Mouse (Mus musculus) frontal cortex, postnatal 25 days (tissue): ENCODE measurements around the gene Gpsm3.

ENCODE experiments used
- DNase-seq, 2 experiments: peaks; one replicate each; pipeline ENCODE4 v3.0.0; 2022; ENCODE audit warnings: low spot score in 2 of 2

Gpsm3 gene

GRCm38 (mm10) chr17:34629796-34630603 lies 40.4 kb downstream of the Gpsm3 start:
- DNase-seq: no peak

DNA sequence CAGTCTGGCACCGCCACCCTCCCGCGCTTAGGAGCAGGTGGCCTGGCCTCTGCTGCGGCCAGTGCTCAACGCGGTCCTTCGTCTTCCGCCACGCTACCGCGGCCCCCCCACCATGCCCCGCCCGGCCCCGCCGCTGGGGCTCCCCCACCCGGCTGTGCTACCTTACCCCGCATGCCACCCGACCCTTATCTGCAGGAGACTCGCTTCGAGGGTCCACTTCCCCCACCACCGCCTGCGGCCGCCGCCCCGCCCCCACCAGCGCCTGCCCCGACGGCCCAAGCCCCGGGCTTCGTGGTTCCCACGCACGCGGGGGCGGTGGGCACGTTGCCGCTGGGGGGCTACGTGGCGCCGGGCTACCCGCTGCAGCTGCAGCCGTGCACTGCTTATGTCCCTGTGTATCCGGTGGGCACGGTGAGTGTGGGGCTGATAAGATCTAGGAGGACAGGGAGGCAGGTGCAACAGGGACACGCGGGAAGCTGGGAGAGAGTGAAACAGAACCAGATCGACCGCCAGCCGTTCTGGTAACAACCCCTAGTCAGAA lies 41.2 kb downstream of the Gpsm3 start:
- no peak for DNase-seq

DNA sequence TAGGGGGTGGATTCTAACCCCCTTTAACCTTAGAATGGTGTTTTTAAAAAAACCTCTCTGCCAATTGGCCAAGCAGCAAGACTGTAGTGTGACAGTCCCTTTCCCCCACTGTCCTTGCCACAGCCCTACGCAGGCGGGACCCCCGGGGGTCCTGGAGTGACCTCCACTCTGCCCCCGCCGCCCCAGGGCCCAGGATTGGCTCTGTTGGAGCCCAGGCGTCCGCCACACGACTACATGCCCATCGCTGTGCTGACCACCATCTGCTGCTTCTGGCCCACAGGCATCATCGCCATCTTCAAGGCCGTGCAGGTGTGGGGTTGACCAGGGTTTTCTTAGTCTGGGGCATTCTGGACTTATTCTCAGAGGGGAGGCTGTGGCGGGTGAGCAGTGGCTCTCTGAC lies 42.0 kb downstream of the Gpsm3 start:
- DNase-seq: no peak

DNA sequence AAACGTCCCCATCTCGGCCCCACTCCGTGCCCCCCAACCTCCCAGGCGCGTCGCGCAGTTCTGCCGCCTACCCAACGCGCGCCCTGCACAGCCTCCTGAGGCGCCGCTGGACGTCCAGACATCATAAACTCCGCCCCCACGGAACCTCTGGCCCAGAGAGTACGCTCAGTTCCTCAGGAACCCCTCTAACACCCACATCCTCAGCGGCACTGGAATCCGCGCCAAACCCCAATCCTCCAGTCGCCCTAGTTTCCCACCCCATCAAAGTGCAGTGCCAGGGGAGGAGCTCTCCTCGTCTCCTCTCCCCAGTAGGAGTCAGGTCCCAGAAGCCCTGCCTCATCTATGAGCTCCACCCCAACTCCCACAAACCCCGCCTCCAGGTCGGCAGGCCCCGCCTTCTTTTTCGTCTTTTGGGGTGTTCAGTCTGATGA lies 42.7 kb downstream of the Gpsm3 start:
- DNase-seq: peak; percentile 66 to 77

DNA sequence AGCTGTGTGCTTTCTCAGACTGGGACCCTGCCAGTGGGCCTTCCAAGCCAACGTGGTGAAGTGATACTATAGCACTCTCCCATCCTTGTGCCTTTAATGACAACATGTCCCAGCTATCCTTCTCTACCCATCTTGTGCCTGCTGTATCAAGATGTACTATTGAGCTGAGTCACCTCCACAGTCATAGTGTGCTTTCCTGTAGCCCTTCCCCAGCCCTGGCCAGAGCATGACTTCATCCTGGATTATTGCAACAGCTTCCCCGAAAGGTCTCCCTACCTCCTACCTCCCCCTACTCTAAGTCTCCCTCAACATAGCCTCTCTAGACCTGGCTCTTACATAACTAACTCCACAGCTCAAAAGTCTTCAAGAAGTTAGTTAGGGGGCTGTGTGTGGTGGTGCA lies 46.1 kb downstream of the Gpsm3 start:
- no peak for DNase-seq

DNA sequence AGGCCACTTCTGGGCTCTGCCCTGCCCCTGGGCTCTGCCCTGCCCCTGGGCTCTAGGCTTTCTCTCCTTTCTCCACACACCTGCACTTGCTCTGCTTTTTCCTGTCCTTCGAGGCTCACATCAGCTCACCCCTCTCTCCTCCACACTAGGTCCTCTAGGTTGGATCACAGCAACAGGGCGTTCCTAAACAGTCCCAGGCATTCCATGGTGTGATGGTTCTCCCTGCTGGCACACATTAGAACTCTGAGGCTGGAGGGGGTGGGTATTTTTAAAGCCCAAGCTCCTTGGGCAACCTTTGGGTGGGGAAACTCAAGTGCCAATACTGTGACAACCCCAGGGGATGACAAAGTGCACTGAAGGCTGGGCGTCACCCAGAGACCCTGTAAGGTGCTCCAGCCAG lies 47.9 kb downstream of the Gpsm3 start:
- no peak for DNase-seq

DNA sequence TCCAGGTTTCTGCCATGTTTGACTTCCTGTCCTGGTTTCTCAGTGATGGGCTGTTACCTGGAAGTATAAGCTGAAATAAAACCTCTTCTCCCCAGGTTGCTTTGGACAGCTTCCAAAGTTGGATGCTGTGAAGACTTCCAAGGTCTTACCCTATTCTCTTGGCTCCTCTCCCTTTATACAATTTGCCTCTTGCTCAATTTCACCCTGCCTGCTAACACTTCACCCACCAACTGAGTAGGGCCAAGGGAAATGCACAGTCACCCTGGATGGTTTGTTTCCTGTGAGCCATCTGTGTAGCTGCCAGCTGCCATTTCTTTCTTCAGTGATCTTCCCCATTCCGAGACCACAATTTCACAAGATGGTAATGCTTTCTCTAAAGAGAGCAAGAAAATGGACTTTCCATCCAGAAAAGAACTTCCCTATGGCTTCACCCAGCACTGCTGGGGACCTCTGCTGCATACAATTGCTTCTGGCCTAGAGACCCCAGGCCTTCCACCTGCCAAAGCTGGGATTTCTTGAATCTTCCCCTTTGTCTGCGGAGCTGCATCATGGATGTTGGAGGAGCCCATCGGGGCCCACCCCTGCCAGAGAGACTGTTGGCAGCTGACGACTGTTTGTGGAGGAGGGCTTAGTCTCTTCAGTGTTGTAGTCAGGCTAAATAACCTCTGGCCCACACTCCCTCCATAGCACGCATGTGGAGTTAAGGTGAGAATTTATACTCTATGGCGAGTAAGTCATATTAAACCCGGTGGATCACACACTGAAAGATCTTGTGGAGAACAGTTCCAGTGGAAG lies 50.1 kb downstream of the Gpsm3 start:
- DNase-seq: no peak

DNA sequence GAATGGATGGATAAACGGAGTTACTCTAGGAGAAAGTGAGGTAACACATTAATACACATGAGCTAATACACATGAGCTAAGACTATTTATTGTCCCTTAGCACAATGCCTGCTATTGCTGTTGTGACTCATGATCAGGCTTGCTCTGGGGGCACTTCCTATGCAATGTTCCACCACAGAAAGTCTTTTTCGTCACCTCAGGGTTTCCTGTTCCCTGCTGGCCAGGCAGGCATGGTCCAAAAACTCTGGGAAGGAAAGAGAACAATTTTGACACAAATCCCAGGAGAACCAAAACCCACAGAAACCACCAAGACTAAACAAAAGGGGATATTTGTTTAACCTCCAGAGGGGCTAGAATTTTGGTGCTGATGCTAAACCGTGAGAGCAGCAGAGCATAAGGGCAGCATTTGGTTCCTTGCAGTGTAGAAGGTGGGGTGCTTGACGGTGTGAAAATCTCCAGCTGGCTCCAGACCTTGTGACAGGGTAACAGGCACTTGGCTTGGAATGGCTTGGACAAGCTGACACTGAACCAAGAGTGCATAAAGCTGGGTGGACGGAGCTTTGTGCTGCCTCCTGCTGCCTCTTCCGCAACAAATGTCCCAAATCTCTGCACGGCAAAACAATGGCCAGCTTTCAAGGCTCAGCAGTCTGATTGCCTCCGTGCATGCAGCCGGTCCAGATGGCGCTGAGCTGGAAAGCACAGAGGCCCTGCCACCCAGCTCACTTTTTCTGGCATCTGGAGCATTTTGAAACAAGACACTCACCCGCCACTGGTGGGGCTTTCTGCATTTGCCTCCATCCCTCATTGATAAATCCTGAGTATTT lies 51.4 kb downstream of the Gpsm3 start:
- DNase-seq: no peak
